Mouse (Mus musculus): Measurements from ENCODE around the gene Tox2. TPM values are rescaled to one million over a fixed set of nuclear protein-coding genes. Genes with fewer than 3 reads are reported as not detected.

The Tox2 gene
- total RNA-seq, 1 experiment = 0.36 TPM

- H3K4me1 ChIP-seq (ENCODE audit: control insufficient read depth in 2 of 2, insufficient read depth in 2 of 2, low read length in 2 of 2, poor library complexity in 1 of 2) = no peaks in the 10 kb centered on the region
- TF ChIP-seq HCFC1 (IDR thresholded peaks at IDR 0.05; ENCODE audit: borderline replicate concordance, insufficient read depth, low read length) (no peak), ZC3H11A (IDR thresholded peaks at IDR 0.05; ENCODE audit: borderline replicate concordance, low read depth, low read length) (no peak), MAFK (IDR thresholded peaks at IDR 0.05; ENCODE audit: insufficient read depth, low read depth, low read length) (no peak), CHD2 (IDR thresholded peaks at IDR 0.05; ENCODE audit: low read depth, low read length) (no peak), ZNF384 (IDR thresholded peaks at IDR 0.05; ENCODE audit: low read depth, low read length) (no peak)
- no peak overlapping the region for H3K27ac ChIP-seq (ENCODE audit: insufficient read depth, low read depth, low read length, poor library complexity, severe bottlenecking)
- no peak overlapping the region for H3K4me3 ChIP-seq (ENCODE audit: insufficient read depth in 1 of 2, low read depth in 1 of 2, low read length in 2 of 2, poor library complexity in 1 of 2, severe bottlenecking in 1 of 2)
- no peak for DNase-seq (ENCODE audit: low read depth, low spot score)
- no peaks in the 10 kb centered on the region for H3K36me3 ChIP-seq (ENCODE audit: control insufficient read depth, insufficient read depth, low read length, poor library complexity, severe bottlenecking)
- H3K9ac ChIP-seq (ENCODE audit: insufficient read depth, low read depth, low read length, poor library complexity, severe bottlenecking) = no peak overlapping the region
- in situ Hi-C loops (cut with MboI; ENCODE audit: low sequenced_read_pairs in 2 of 2, unreplicated experiment in 2 of 2) = no loop called here
- H3K9me3 ChIP-seq (ENCODE audit: control insufficient read depth, insufficient read depth, low read depth, low read length) = no peaks in the 10 kb centered on the region
Observed at GRCm38 (mm10) chr2:163271581-163272492, 68.9 kb downstream of the Tox2 start.

GRCm38 (mm10) chr2:163273815-163274214 is 70.9 kb downstream of the Tox2 start:
- no peaks in the 10 kb centered on the region for H3K9me3 ChIP-seq (ENCODE audit: control insufficient read depth, insufficient read depth, low read depth, low read length)
- H3K4me3 ChIP-seq (ENCODE audit: insufficient read depth in 1 of 2, low read depth in 1 of 2, low read length in 2 of 2, poor library complexity in 1 of 2, severe bottlenecking in 1 of 2) = no peak overlapping the region
- no peak for DNase-seq (ENCODE audit: low read depth, low spot score)
- in situ Hi-C loops (cut with MboI; ENCODE audit: low sequenced_read_pairs in 2 of 2, unreplicated experiment in 2 of 2) = no loop called here
- H3K4me1 ChIP-seq (ENCODE audit: control insufficient read depth in 2 of 2, insufficient read depth in 2 of 2, low read length in 2 of 2, poor library complexity in 1 of 2) = no peaks in the 10 kb centered on the region
- no peak overlapping the region for H3K9ac ChIP-seq (ENCODE audit: insufficient read depth, low read depth, low read length, poor library complexity, severe bottlenecking)
- H3K36me3 ChIP-seq (ENCODE audit: control insufficient read depth, insufficient read depth, low read length, poor library complexity, severe bottlenecking) = no peaks in the 10 kb centered on the region
- no peak for TF ChIP-seq HCFC1 (IDR thresholded peaks at IDR 0.05; ENCODE audit: borderline replicate concordance, insufficient read depth, low read length)
- no peak for TF ChIP-seq MAFK (IDR thresholded peaks at IDR 0.05; ENCODE audit: insufficient read depth, low read depth, low read length)
- no peak for TF ChIP-seq ZC3H11A (IDR thresholded peaks at IDR 0.05; ENCODE audit: borderline replicate concordance, low read depth, low read length)
- no peak for TF ChIP-seq ZNF384 (IDR thresholded peaks at IDR 0.05; ENCODE audit: low read depth, low read length)
- TF ChIP-seq CHD2 (IDR thresholded peaks at IDR 0.05; ENCODE audit: low read depth, low read length) = no peak
- H3K27ac ChIP-seq (ENCODE audit: insufficient read depth, low read depth, low read length, poor library complexity, severe bottlenecking) = no peak overlapping the region

GRCm38 (mm10) chr2:163275986-163276385 is 73.1 kb downstream of the Tox2 start:
- no peak overlapping the region for H3K27ac ChIP-seq (ENCODE audit: insufficient read depth, low read depth, low read length, poor library complexity, severe bottlenecking)
- H3K4me1 ChIP-seq (ENCODE audit: control insufficient read depth in 2 of 2, insufficient read depth in 2 of 2, low read length in 2 of 2, poor library complexity in 1 of 2) = no peaks in the 10 kb centered on the region
- no peak overlapping the region for H3K4me3 ChIP-seq (ENCODE audit: insufficient read depth in 1 of 2, low read depth in 1 of 2, low read length in 2 of 2, poor library complexity in 1 of 2, severe bottlenecking in 1 of 2)
- no peak for TF ChIP-seq CHD2 (IDR thresholded peaks at IDR 0.05; ENCODE audit: low read depth, low read length)
- no peak for TF ChIP-seq MAFK (IDR thresholded peaks at IDR 0.05; ENCODE audit: insufficient read depth, low read depth, low read length)
- no peaks in the 10 kb centered on the region for H3K36me3 ChIP-seq (ENCODE audit: control insufficient read depth, insufficient read depth, low read length, poor library complexity, severe bottlenecking)
- DNase-seq (ENCODE audit: low read depth, low spot score) = no peak
- in situ Hi-C loops (cut with MboI; ENCODE audit: low sequenced_read_pairs in 2 of 2, unreplicated experiment in 2 of 2) = no loop called here
- no peaks in the 10 kb centered on the region for H3K9me3 ChIP-seq (ENCODE audit: control insufficient read depth, insufficient read depth, low read depth, low read length)
- H3K9ac ChIP-seq (ENCODE audit: insufficient read depth, low read depth, low read length, poor library complexity, severe bottlenecking) = no peak overlapping the region

GRCm38 (mm10) chr2:163277979-163278378 is 75.1 kb downstream of the Tox2 start:
- no peak overlapping the region for H3K27ac ChIP-seq (ENCODE audit: insufficient read depth, low read depth, low read length, poor library complexity, severe bottlenecking)

More at GRCm38 (mm10) chr2:163277979-163278378, 75.1 kb downstream of the Tox2 start:
- in situ Hi-C loops (cut with MboI; ENCODE audit: low sequenced_read_pairs in 2 of 2, unreplicated experiment in 2 of 2) = no loop called here
- Histone ChIP-seq H3K9ac (ENCODE audit: insufficient read depth, low read depth, low read length, poor library complexity, severe bottlenecking) (no peak overlapping the region), H3K9me3 (ENCODE audit: control insufficient read depth, insufficient read depth, low read depth, low read length) (no peaks in the 10 kb centered on the region), H3K36me3 (ENCODE audit: control insufficient read depth, insufficient read depth, low read length, poor library complexity, severe bottlenecking) (no peaks in the 10 kb centered on the region), H3K4me3 (ENCODE audit: insufficient read depth in 1 of 2, low read depth in 1 of 2, low read length in 2 of 2, poor library complexity in 1 of 2, severe bottlenecking in 1 of 2) (no peak overlapping the region), H3K4me1 (ENCODE audit: control insufficient read depth in 2 of 2, insufficient read depth in 2 of 2, low read length in 2 of 2, poor library complexity in 1 of 2) (0 out of 4 replicates have a peak, but pooled peaks cover 0 to 3% of the 10 kb centered on the region in 2 experiments)
- TF ChIP-seq MAFK (IDR thresholded peaks at IDR 0.05; ENCODE audit: insufficient read depth, low read depth, low read length) (no peak), CHD2 (IDR thresholded peaks at IDR 0.05; ENCODE audit: low read depth, low read length) (no peak), ZC3H11A (IDR thresholded peaks at IDR 0.05; ENCODE audit: borderline replicate concordance, low read depth, low read length) (no peak), HCFC1 (IDR thresholded peaks at IDR 0.05; ENCODE audit: borderline replicate concordance, insufficient read depth, low read length) (no peak), ZNF384 (IDR thresholded peaks at IDR 0.05; ENCODE audit: low read depth, low read length) (no peak)
- no peak for DNase-seq (ENCODE audit: low read depth, low spot score)

Measured in ES-E14 (cell line).